Mouse (Mus musculus): Measurements from ENCODE around the gene Cd1d1. TPM values are rescaled to one million over a fixed set of nuclear protein-coding genes. Genes with fewer than 3 reads are reported as not detected.

The Cd1d1 gene
- total RNA-seq, 2 experiments from 2014 or later = 2.2 to 2.7 TPM

DNA sequence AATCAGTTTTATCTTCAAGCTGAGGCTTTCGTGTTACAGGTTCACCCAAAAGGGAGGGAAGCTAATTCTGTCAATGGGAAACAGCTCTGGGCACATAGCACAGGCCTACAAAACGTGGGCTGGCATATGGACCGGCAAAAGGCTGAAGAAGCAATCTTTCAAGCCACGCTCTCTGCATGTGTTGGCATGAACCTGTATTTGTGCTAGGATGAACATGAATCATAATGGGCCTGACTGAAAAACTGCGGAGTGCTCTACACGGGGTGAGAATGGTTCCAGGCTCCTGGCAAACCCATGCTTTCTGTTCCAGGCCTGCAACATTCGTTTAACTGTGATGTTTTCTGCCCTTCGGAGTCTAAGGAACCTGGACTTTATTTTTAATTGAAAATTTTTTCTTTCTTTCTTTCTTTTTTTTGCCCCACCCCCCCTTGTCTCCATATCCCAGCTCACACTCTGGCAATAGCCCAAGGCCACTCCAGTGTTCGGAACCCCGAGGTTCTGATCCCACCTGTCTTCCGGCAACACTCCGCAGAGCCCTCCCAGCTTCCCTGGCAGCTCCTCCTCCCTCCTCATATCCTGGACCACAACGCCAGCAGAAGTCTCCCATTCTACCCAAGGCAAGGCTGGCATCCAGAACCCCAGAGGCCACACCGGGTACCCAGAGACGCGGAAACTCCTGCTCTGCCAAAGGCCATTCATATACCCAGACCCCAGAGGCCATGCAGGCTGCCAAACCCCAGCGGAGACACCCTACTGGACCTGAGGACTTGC, 36.4 kb downstream of the Cd1d1 start:
- no peak for DNase-seq (ENCODE audit: low spot score in 2 of 2)

DNA sequence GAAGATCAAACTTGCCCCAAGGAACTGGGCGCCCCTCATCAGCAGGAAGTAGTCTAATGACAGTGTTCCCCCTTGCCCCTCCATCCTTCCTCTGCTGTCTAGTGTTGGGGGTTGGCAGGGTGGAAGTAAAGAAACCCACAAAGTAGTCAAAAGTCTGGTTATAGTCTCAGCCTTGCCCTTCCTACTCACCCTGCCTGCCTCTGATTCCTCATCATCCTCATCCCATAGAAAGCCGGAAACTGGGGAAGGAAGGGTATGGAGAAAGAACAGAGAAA, 37.9 kb downstream of the Cd1d1 start:
- DNase-seq (ENCODE audit: low spot score in 2 of 2) = no peak

DNA sequence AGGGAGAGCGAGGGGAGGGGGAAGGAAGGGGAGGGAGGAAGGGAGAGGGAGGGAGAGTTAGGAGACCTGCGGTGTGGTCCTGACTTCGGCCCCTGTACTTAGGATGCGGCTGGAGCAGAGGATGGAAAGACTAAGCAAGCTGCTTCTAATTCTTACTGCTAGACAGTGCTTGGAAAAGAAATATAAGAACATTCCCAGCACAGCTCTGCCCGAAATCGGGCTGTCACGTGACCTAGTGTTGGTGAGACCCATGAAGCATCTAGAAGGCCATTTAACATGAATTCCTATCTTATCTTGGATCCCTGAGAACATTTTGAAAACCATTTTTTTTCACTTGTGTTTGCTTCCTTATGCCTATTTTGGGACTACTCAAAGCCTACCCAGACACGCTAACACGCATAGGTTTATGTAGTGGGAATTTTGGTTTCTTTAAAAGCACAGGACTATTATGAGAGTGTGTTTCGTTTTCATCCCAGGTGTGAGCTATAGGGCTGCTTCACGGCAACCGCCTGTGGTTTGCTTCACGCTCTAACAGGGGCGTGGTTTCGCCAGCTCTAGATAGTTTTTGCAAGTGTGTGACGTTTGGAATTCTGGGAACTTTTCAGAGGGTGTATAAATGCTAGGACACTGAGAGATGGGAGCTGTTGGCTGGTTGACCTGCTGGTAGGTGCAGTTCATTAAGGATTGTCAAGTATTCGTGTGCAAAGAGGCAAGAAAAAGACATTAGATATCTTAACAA, 38.4 kb downstream of the Cd1d1 start:
- no peak for DNase-seq (ENCODE audit: low spot score in 2 of 2)

DNA sequence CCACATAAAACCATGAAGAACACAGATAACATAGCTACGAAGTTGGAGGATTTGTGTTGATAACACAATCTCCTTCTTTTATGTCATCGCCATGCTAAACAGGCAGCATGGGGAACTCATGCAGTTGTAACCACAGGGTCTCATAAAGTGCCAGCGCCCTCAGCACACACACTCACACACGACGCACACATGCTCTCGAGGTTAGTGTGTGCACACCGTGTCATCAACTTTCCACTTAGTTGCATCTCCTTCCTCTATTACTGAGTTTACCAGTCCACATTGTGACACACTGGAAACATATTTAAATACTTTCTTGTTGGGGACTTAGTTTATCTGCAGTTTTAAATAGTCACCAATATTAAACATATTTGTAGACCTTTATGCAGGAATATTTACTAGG, 40.2 kb downstream of the Cd1d1 start:
- no peak for DNase-seq (ENCODE audit: low spot score in 2 of 2)

DNA sequence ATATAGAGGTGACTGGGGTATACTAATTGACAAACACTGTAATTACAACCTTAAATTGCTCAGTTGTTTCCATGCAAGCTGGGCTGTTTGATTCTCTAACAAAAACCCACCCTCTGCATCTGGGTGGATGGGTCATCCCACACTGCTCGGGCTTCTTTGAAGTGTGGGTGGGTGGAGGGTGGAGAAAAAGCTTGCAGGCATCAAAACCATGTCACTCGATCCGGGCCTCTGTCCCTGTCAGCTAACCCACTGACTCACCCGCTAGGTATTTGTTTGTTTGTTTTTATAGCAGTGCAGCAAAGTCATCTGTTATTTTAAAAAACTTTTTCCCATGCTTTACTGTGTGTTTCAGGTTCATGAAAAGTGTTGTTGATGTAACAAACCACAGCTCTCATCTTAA, 43.9 kb downstream of the Cd1d1 start:
- no peak for DNase-seq (ENCODE audit: low spot score in 2 of 2)

DNA sequence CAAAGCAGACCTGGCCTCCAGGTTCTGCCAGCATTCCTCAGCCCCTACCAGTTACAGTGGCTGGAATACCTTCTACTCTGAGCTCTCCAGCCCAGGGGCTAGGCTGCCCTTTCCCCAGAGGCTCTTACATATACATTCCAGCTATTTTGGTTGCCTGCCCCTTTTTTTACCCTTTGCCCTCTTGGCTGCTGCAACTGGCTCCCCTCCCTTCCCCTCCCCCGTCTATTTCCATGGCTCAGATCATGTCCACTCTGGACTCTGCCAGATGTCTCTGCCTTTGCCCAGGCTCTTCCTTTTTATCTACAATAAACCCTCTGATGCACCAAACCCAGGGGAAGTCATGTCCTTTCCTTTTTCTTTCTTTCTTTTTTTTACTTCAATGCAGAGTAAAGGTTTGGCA, 44.7 kb downstream of the Cd1d1 start:
- no peak for DNase-seq (ENCODE audit: low spot score in 2 of 2)

DNA sequence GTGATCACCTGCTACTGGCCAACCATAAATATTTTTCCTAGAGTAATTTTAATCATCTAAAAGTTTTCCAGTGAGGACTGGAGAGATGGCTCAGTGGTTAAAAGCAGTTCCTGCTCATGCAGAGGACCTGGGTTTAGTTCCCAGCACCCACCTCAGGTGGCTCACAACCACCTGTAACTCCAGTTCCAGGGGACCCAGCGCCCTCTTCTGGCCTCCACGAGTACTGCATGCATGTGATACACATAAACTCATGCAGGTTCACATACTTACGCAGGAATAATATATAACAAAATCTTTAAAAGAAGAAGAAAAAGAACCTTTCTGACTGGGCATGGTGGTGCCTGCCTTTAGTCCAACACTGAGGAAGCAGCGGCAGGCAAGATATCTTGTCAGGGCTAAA, 45.4 kb downstream of the Cd1d1 start:
- no peak for DNase-seq (ENCODE audit: low spot score in 2 of 2)

DNA sequence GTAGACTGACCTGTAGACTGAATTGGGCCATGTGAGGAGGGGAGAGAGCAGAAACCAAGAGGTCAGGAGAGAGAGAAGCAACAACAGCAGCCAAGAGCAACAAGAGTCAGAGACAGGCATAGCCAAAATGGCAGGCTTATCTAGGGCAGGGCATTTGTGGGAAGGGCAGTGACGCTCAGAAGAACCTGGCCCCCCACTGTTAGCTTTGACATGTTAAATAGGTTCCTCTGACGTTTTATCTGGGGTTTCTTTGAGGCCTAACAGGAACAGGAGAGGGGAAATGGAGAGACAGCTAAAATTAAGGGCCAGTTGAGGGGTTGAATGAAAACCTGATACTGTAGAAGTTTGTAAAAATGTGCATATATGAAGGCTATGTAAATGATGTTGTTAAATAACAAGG, 48.6 kb downstream of the Cd1d1 start:
- DNase-seq (ENCODE audit: low spot score in 2 of 2) = no peak

Other genes with a start within 250 kb of the Cd1d1 start
- 100 to 1,000 TPM; 129 to 130 TPM for gene Dclk2, start 78.6 kb downstream of the Cd1d1 start, total RNA-seq (2021)
- gene Kirrel, start 175.3 kb upstream of the Cd1d1 start, total RNA-seq (2021) = 1 to 10 TPM; 4.7 to 4.8 TPM

Measured in layer of hippocampus, postnatal 14 days (tissue).